Mouse (Mus musculus): Measurements from ENCODE around the gene Scarf1.

The Scarf1 gene

GRCm38 (mm10) chr11:75513336-75513735, at the start of gene Scarf1:
Gene Scarf1, plus strand, starts transcription at chr11:75513540.
- Histone ChIP-seq H3K36me3 (ENCODE audit: control insufficient read depth, insufficient read depth, low read length, poor library complexity, severe bottlenecking) (no peaks in the 10 kb centered on the region; the same call in 1 of the 2 replicates), H3K27me3 (ENCODE audit: control insufficient read depth, insufficient read depth, low read length, poor library complexity, severe bottlenecking) (no peaks in the 10 kb centered on the region)
- DNase-seq (ENCODE audit: low read depth, low spot score), result no peak

GRCm38 (mm10) chr11:75463624-75464023, 49.7 kb upstream of the Scarf1 start:
- H3K36me3 ChIP-seq (ENCODE audit: control insufficient read depth, insufficient read depth, low read length, poor library complexity, severe bottlenecking), result no peaks in the 10 kb centered on the region
- no peaks in the 10 kb centered on the region for H3K27me3 ChIP-seq (ENCODE audit: control insufficient read depth, insufficient read depth, low read length, poor library complexity, severe bottlenecking)
- no peak for DNase-seq (ENCODE audit: low read depth, low spot score)

GRCm38 (mm10) chr11:75464417-75464816, 48.9 kb upstream of the Scarf1 start:
- no peaks in the 10 kb centered on the region for H3K36me3 ChIP-seq (ENCODE audit: control insufficient read depth, insufficient read depth, low read length, poor library complexity, severe bottlenecking)
- no peaks in the 10 kb centered on the region for H3K27me3 ChIP-seq (ENCODE audit: control insufficient read depth, insufficient read depth, low read length, poor library complexity, severe bottlenecking)
- no peak for DNase-seq (ENCODE audit: low read depth, low spot score)

- no peak for DNase-seq (ENCODE audit: low read depth, low spot score)
- Histone ChIP-seq H3K36me3 (ENCODE audit: control insufficient read depth, insufficient read depth, low read length, poor library complexity, severe bottlenecking) (no peaks in the 10 kb centered on the region), H3K27me3 (ENCODE audit: control insufficient read depth, insufficient read depth, low read length, poor library complexity, severe bottlenecking) (no peaks in the 10 kb centered on the region)
Measured at GRCm38 (mm10) chr11:75465051-75465450, 48.3 kb upstream of the Scarf1 start.

- no peaks in the 10 kb centered on the region for H3K36me3 ChIP-seq (ENCODE audit: control insufficient read depth, insufficient read depth, low read length, poor library complexity, severe bottlenecking)
- peak; percentile 50 for DNase-seq (ENCODE audit: low read depth, low spot score)
Measured at GRCm38 (mm10) chr11:75466731-75467505, 46.4 kb upstream of the Scarf1 start.

GRCm38 (mm10) chr11:75467512-75468215, 45.7 kb upstream of the Scarf1 start:
- no peaks in the 10 kb centered on the region for H3K27me3 ChIP-seq (ENCODE audit: control insufficient read depth, insufficient read depth, low read length, poor library complexity, severe bottlenecking)
- DNase-seq (ENCODE audit: low read depth, low spot score), result no peak

More at GRCm38 (mm10) chr11:75466731-75467505, 46.4 kb upstream of the Scarf1 start:
- H3K27me3 ChIP-seq (ENCODE audit: control insufficient read depth, insufficient read depth, low read length, poor library complexity, severe bottlenecking), result no peaks in the 10 kb centered on the region

GRCm38 (mm10) chr11:75468410-75468809, 44.9 kb upstream of the Scarf1 start:
- Histone ChIP-seq H3K36me3 (ENCODE audit: control insufficient read depth, insufficient read depth, low read length, poor library complexity, severe bottlenecking) (no peaks in the 10 kb centered on the region), H3K27me3 (ENCODE audit: control insufficient read depth, insufficient read depth, low read length, poor library complexity, severe bottlenecking) (no peaks in the 10 kb centered on the region)
- DNase-seq (ENCODE audit: low read depth, low spot score), result no peak

More at GRCm38 (mm10) chr11:75467512-75468215, 45.7 kb upstream of the Scarf1 start:
- H3K36me3 ChIP-seq (ENCODE audit: control insufficient read depth, insufficient read depth, low read length, poor library complexity, severe bottlenecking), result no peaks in the 10 kb centered on the region

GRCm38 (mm10) chr11:75469261-75469660, 44.1 kb upstream of the Scarf1 start:
- Histone ChIP-seq H3K36me3 (ENCODE audit: control insufficient read depth, insufficient read depth, low read length, poor library complexity, severe bottlenecking) (no peaks in the 10 kb centered on the region), H3K27me3 (ENCODE audit: control insufficient read depth, insufficient read depth, low read length, poor library complexity, severe bottlenecking) (no peaks in the 10 kb centered on the region)
- DNase-seq (ENCODE audit: low read depth, low spot score), result no peak

- Histone ChIP-seq H3K36me3 (ENCODE audit: control insufficient read depth, insufficient read depth, low read length, poor library complexity, severe bottlenecking) (no peaks in the 10 kb centered on the region), H3K27me3 (ENCODE audit: control insufficient read depth, insufficient read depth, low read length, poor library complexity, severe bottlenecking) (no peaks in the 10 kb centered on the region)
- DNase-seq (ENCODE audit: low read depth, low spot score), result no peak
Measured at GRCm38 (mm10) chr11:75470675-75471074, 42.7 kb upstream of the Scarf1 start.

GRCm38 (mm10) chr11:75472469-75473081, 40.8 kb upstream of the Scarf1 start:
- no peak for DNase-seq (ENCODE audit: low read depth, low spot score)
- Histone ChIP-seq H3K27me3 (ENCODE audit: control insufficient read depth, insufficient read depth, low read length, poor library complexity, severe bottlenecking) (no peaks in the 10 kb centered on the region), H3K36me3 (ENCODE audit: control insufficient read depth, insufficient read depth, low read length, poor library complexity, severe bottlenecking) (no peaks in the 10 kb centered on the region)

- DNase-seq (ENCODE audit: low read depth, low spot score), result no peak
- Histone ChIP-seq H3K27me3 (ENCODE audit: control insufficient read depth, insufficient read depth, low read length, poor library complexity, severe bottlenecking) (no peaks in the 10 kb centered on the region), H3K36me3 (ENCODE audit: control insufficient read depth, insufficient read depth, low read length, poor library complexity, severe bottlenecking) (no peaks in the 10 kb centered on the region)
Measured at GRCm38 (mm10) chr11:75473376-75473775, 40.0 kb upstream of the Scarf1 start.

GRCm38 (mm10) chr11:75486192-75486591, 27.1 kb upstream of the Scarf1 start:
- no peaks in the 10 kb centered on the region for H3K27me3 ChIP-seq (ENCODE audit: control insufficient read depth, insufficient read depth, low read length, poor library complexity, severe bottlenecking)
- no peak for DNase-seq (ENCODE audit: low read depth, low spot score)
- peaks cover 10% of the 10 kb centered on the region for H3K36me3 ChIP-seq (ENCODE audit: control insufficient read depth, insufficient read depth, low read length, poor library complexity, severe bottlenecking)

GRCm38 (mm10) chr11:75486601-75487285, 26.6 kb upstream of the Scarf1 start, which contains the start of gene Prpf8:
Gene Prpf8, plus strand, starts transcription at chr11:75486816.
- Histone ChIP-seq H3K27me3 (ENCODE audit: control insufficient read depth, insufficient read depth, low read length, poor library complexity, severe bottlenecking) (no peaks in the 10 kb centered on the region), H3K36me3 (ENCODE audit: control insufficient read depth, insufficient read depth, low read length, poor library complexity, severe bottlenecking) (peaks cover 13% of the 10 kb centered on the region)

GRCm38 (mm10) chr11:75487496-75487895, 25.8 kb upstream of the Scarf1 start:
- Histone ChIP-seq H3K27me3 (ENCODE audit: control insufficient read depth, insufficient read depth, low read length, poor library complexity, severe bottlenecking) (no peaks in the 10 kb centered on the region), H3K36me3 (ENCODE audit: control insufficient read depth, insufficient read depth, low read length, poor library complexity, severe bottlenecking) (peaks cover 19% of the 10 kb centered on the region)
- DNase-seq (ENCODE audit: low read depth, low spot score), result no peak

More at GRCm38 (mm10) chr11:75486601-75487285, 26.6 kb upstream of the Scarf1 start, which contains the start of gene Prpf8:
- peak; percentile 98 for DNase-seq (ENCODE audit: low read depth, low spot score)
